Mouse (Mus musculus): ENCODE measurements at regions not wholly inside any gene's neighbourhood (a gene's known extent, or its start where the extent isn't known, plus 50 kb on each side); places are given as distances from the start of the nearest gene placed in this dataset.

DNA sequence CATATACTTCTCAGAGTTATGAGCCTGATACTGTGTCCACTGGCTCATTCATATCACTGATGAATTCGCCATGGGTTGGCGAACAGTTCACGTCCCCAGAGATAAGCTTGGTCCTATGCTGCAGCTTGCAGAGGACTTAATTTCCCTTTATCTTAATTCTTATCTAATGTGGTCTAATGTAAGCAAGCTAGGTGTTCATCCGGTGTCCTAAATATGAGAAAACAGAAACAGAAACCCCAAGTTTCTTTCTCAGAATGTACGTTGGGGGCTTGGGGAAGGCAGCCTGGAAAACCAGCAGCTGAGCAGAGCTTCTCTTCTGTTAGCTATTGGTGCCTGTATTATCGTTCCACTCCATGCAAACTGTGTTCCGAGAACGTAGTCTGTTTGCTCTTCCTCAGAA, 170.1 kb downstream of the 1700064H15Rik start:
- no peak for TF ChIP-seq MAFK (IDR thresholded peaks at IDR 0.05; ENCODE audit: insufficient read depth, low read depth, low read length)
- no peak for TF ChIP-seq ZC3H11A (IDR thresholded peaks at IDR 0.05; ENCODE audit: borderline replicate concordance, low read depth, low read length)
- no peak for TF ChIP-seq HCFC1 (IDR thresholded peaks at IDR 0.05; ENCODE audit: borderline replicate concordance, insufficient read depth, low read length)
- no peak for TF ChIP-seq CHD2 (IDR thresholded peaks at IDR 0.05; ENCODE audit: low read depth, low read length)

Data from ES-E14 (cell line).